Mouse (Mus musculus): ENCODE results near the gene Mapkapk2. TPM values are rescaled to one million over a fixed set of nuclear protein-coding genes. Genes with fewer than 3 reads are reported as not detected.
A peak's percentile ranks its signal among the peaks of the same experiment; 100 is the strongest.

The Mapkapk2 gene
- polyA plus RNA-seq, 1 experiment from 2014 or later = 26.9 TPM

GRCm38 (mm10) chr1:131103776-131104424 lies 6.3 kb upstream of the Mapkapk2 start:
- Histone ChIP-seq H3K4me3 (no peak overlapping the region), H3K9me3 (no peaks in the 10 kb centered on the region), H3K4me1 (no peaks in the 10 kb centered on the region), H3K27me3 (no peaks in the 10 kb centered on the region), H3K9ac (replicated peaks) (no peak overlapping the region), H3K36me3 (no peaks in the 10 kb centered on the region), H3K27ac (replicated peaks) (no peak overlapping the region), H3K4me2 (replicated peaks) (no peak overlapping the region)
- WGBS = 84% methylated on average over 10 of the region's 10 CpGs
- no peak for ATAC-seq (replicated peaks)

DNA sequence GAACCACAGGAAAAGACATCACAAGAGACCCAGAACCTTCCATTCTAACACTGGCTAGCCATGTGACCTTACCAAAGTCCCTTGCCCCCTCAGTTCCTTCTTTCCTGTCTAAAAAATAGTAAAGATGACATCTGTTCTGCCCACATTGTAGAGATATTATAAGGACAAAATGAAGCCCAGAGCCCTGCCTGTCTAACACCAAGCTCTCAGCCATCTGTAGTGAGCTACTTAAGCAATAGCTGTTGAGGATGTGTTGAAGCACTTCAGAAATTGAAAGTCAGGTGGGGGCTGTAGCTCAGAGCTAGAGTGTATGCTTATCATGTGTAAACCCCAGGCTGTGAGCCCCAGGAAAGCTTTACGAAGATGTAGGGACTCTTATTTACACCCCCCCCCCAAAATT lies 3.2 kb upstream of the Mapkapk2 start:
- no peak overlapping the region for H3K4me3 ChIP-seq
- no peak for ATAC-seq (replicated peaks)
- no peak overlapping the region for H3K9ac ChIP-seq (replicated peaks)
- H3K27ac ChIP-seq (replicated peaks) = no peak overlapping the region
- WGBS = 88% methylated on average over 1 of the region's 1 CpGs
- peaks cover 14% of the 10 kb centered on the region for H3K4me1 ChIP-seq
- H3K4me2 ChIP-seq (replicated peaks) = no peak overlapping the region
- no peaks in the 10 kb centered on the region for H3K27me3 ChIP-seq
- no peaks in the 10 kb centered on the region for H3K9me3 ChIP-seq
- H3K36me3 ChIP-seq = no peaks in the 10 kb centered on the region

GRCm38 (mm10) chr1:131096803-131097699 lies 575 bp downstream of the Mapkapk2 start:
- WGBS = under 1% methylated on average over 82 of the region's 98 CpGs
- peak; percentile 47 for ATAC-seq (replicated peaks)
- peak overlapping the region; percentile 82 for H3K4me3 ChIP-seq
- H3K4me2 ChIP-seq (replicated peaks) = peak overlapping the region; percentile 65
- peaks cover 39% of the 10 kb centered on the region for H3K4me1 ChIP-seq
- no peaks in the 10 kb centered on the region for H3K27me3 ChIP-seq
- peak overlapping the region; percentile 71 for H3K27ac ChIP-seq (replicated peaks)
- H3K9ac ChIP-seq (replicated peaks) = peak overlapping the region; percentile 68
- no peaks in the 10 kb centered on the region for H3K9me3 ChIP-seq
- H3K36me3 ChIP-seq = no peaks in the 10 kb centered on the region

GRCm38 (mm10) chr1:131096132-131096695 lies 1.4 kb downstream of the Mapkapk2 start:
- Histone ChIP-seq H3K9ac (replicated peaks) (peak overlapping the region; percentile 68), H3K4me2 (replicated peaks) (peak overlapping the region; percentile 65), H3K4me3 (peak overlapping the region; percentile 82), H3K27me3 (no peaks in the 10 kb centered on the region), H3K36me3 (no peaks in the 10 kb centered on the region), H3K27ac (replicated peaks) (peak overlapping the region; percentile 71), H3K4me1 (peaks cover 43% of the 10 kb centered on the region), H3K9me3 (no peaks in the 10 kb centered on the region)
- 16% methylated on average over 9 of the region's 9 CpGs for WGBS
- no peak for ATAC-seq (replicated peaks)

GRCm38 (mm10) chr1:131095574-131095973 lies 2.1 kb downstream of the Mapkapk2 start:
- H3K9ac ChIP-seq (replicated peaks) = peak overlapping the region; percentile 68; the same call in 1 of the 2 replicates

GRCm38 (mm10) chr1:131093889-131094288 lies 3.7 kb downstream of the Mapkapk2 start:
- H3K9me3 ChIP-seq = no peaks in the 10 kb centered on the region
- H3K4me2 ChIP-seq (replicated peaks) = no peak overlapping the region
- H3K27me3 ChIP-seq = no peaks in the 10 kb centered on the region
- 84% methylated on average over 8 of the region's 8 CpGs for WGBS
- H3K36me3 ChIP-seq = no peaks in the 10 kb centered on the region
- peaks cover 61% of the 10 kb centered on the region for H3K4me1 ChIP-seq
- ATAC-seq (replicated peaks) = no peak
- no peak overlapping the region for H3K27ac ChIP-seq (replicated peaks)
- H3K9ac ChIP-seq (replicated peaks) = no peak overlapping the region
- no peak overlapping the region for H3K4me3 ChIP-seq

More at GRCm38 (mm10) chr1:131095574-131095973, 2.1 kb downstream of the Mapkapk2 start:
- Histone ChIP-seq H3K36me3 (no peaks in the 10 kb centered on the region), H3K4me2 (replicated peaks) (peak overlapping the region; percentile 65), H3K9me3 (no peaks in the 10 kb centered on the region), H3K4me3 (peak overlapping the region; percentile 82), H3K27me3 (no peaks in the 10 kb centered on the region), H3K27ac (replicated peaks) (peak overlapping the region; percentile 55), H3K4me1 (peaks cover 49% of the 10 kb centered on the region)
- WGBS = 3% methylated on average over 8 of the region's 8 CpGs
- no peak for ATAC-seq (replicated peaks)

GRCm38 (mm10) chr1:131092846-131093245 lies 4.8 kb downstream of the Mapkapk2 start:
- ATAC-seq (replicated peaks) = no peak
- Histone ChIP-seq H3K36me3 (no peaks in the 10 kb centered on the region), H3K4me1 (peaks cover 57% of the 10 kb centered on the region), H3K27ac (replicated peaks) (no peak overlapping the region), H3K4me2 (replicated peaks) (no peak overlapping the region), H3K4me3 (no peak overlapping the region), H3K9ac (replicated peaks) (no peak overlapping the region), H3K9me3 (no peaks in the 10 kb centered on the region), H3K27me3 (no peaks in the 10 kb centered on the region)
- WGBS = 93% methylated on average over 3 of the region's 3 CpGs

DNA sequence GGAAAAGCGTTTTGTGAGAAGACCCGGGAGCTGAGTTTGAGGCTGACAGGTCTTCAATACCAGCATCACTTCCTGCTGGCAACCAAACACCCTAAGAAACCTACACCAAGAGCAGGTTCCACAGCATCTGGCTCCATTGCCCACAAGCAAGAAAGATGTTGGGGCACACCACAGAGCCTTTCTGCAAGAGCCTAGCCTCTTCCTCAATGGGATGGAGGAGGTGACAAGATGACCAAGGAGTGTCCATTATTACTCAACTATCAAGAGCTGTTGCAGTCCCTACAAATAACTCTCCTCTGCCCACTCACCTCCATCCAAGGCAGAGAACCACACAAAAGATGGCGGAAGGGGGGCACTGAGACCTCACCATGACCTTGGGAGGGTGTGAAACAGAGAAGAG lies 5.5 kb downstream of the Mapkapk2 start:
- no peak overlapping the region for H3K4me3 ChIP-seq
- no peaks in the 10 kb centered on the region for H3K27me3 ChIP-seq
- H3K4me2 ChIP-seq (replicated peaks) = no peak overlapping the region
- H3K9me3 ChIP-seq = no peaks in the 10 kb centered on the region
- ATAC-seq (replicated peaks) = no peak
- H3K9ac ChIP-seq (replicated peaks) = no peak overlapping the region
- H3K27ac ChIP-seq (replicated peaks) = no peak overlapping the region
- 90% methylated on average over 3 of the region's 3 CpGs for WGBS
- no peaks in the 10 kb centered on the region for H3K36me3 ChIP-seq
- H3K4me1 ChIP-seq = peaks cover 60% of the 10 kb centered on the region

DNA sequence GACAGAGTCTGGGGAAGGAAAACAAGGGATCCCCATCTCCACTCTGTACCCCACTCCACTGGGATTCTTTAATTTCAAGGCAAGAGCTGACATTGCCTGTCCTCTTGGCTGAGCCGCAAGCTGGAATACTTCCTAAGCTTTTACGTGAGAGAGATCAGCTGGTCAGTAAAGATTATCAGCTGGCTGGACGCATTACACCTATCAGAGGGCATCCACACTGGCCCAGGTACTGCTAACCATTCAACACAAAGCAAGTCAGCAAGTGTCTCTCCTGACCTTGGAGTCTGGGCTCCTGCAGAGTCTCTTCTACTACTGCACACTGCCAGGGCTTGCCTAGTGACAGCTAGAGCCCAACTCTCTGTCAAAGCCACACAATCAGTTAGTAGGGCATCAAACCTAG lies 6.1 kb downstream of the Mapkapk2 start:
- WGBS = 91% methylated on average over 3 of the region's 3 CpGs
- peaks cover 66% of the 10 kb centered on the region for H3K4me1 ChIP-seq
- no peak overlapping the region for H3K27ac ChIP-seq (replicated peaks)
- H3K9me3 ChIP-seq = no peaks in the 10 kb centered on the region
- no peak for ATAC-seq (replicated peaks)
- no peak overlapping the region for H3K4me3 ChIP-seq
- no peaks in the 10 kb centered on the region for H3K27me3 ChIP-seq
- H3K4me2 ChIP-seq (replicated peaks) = no peak overlapping the region
- H3K36me3 ChIP-seq = no peaks in the 10 kb centered on the region
- no peak overlapping the region for H3K9ac ChIP-seq (replicated peaks)

DNA sequence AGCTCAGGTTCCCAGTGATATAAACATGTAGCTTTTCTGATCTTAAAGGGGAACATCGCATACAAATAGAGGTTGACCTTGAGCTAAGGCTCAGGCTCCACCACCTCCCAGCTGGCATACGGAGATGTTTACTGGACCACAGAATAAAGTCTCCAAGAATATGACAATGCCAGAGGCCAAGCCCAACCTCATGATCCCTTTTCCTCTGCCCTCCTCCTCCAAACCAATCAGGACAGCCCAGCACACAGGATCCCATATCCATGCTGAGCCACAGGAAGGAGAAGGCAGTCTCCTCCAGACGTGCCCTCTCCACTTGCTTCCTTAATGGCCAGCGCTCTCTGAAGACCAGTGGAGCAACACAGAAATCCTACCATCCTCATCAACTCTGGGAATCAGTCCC lies 6.7 kb downstream of the Mapkapk2 start:
- no peak overlapping the region for H3K4me2 ChIP-seq (replicated peaks)
- no peak overlapping the region for H3K27ac ChIP-seq (replicated peaks)
- H3K4me3 ChIP-seq = no peak overlapping the region
- peaks cover 66% of the 10 kb centered on the region for H3K4me1 ChIP-seq
- no peaks in the 10 kb centered on the region for H3K36me3 ChIP-seq
- WGBS = 89% methylated on average over 4 of the region's 4 CpGs
- ATAC-seq (replicated peaks) = no peak
- H3K27me3 ChIP-seq = no peaks in the 10 kb centered on the region
- no peak overlapping the region for H3K9ac ChIP-seq (replicated peaks)
- no peaks in the 10 kb centered on the region for H3K9me3 ChIP-seq

GRCm38 (mm10) chr1:131090261-131090660 lies 7.4 kb downstream of the Mapkapk2 start:
- WGBS = 87% methylated on average over 5 of the region's 5 CpGs
- no peak overlapping the region for H3K4me2 ChIP-seq (replicated peaks)
- no peak for ATAC-seq (replicated peaks)
- no peaks in the 10 kb centered on the region for H3K27me3 ChIP-seq
- no peaks in the 10 kb centered on the region for H3K9me3 ChIP-seq
- peaks cover 66% of the 10 kb centered on the region for H3K4me1 ChIP-seq
- no peaks in the 10 kb centered on the region for H3K36me3 ChIP-seq
- no peak overlapping the region for H3K9ac ChIP-seq (replicated peaks)
- no peak overlapping the region for H3K27ac ChIP-seq (replicated peaks)
- no peak overlapping the region for H3K4me3 ChIP-seq

DNA sequence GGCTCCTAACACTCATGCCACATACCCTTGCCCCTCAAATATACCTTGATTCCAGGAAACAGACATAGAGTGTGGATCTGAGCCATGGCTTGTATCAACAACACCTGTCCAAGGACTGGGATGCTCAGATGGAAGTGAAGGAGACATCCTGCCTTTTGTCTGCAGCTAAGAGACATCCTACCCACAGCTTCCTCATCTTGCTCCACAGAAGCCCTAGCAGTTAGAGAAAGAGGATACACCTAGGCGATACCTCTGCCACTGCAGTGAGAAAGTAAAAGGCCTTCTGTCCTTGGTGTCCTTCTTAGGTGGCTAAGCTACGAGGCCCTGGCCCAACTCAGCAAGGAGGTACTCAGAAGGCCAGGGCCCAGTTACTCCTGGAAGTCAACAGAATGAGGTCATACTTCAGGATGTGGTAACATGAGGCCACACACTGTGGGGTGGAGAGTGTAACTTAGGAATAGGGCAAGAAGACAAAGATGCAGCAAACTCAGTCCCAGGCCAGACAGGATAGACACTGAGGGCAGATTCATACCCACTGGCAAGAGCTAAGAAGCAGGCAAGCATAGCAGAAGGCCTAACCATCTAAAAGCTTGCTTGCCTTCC lies 8.0 kb downstream of the Mapkapk2 start:
- WGBS = 95% methylated on average over 2 of the region's 2 CpGs
- peaks cover 66% of the 10 kb centered on the region for H3K4me1 ChIP-seq

More for the DNA sequence above, 8.0 kb downstream of the Mapkapk2 start:
- H3K27ac ChIP-seq (replicated peaks) = no peak overlapping the region
- no peak overlapping the region for H3K9ac ChIP-seq (replicated peaks)
- no peak overlapping the region for H3K4me3 ChIP-seq
- no peaks in the 10 kb centered on the region for H3K27me3 ChIP-seq
- no peak overlapping the region for H3K4me2 ChIP-seq (replicated peaks)
- no peaks in the 10 kb centered on the region for H3K9me3 ChIP-seq
- ATAC-seq (replicated peaks) = no peak
- H3K36me3 ChIP-seq = no peaks in the 10 kb centered on the region
